Mouse (Mus musculus): ENCODE data around the gene Fam107a.

DNA sequence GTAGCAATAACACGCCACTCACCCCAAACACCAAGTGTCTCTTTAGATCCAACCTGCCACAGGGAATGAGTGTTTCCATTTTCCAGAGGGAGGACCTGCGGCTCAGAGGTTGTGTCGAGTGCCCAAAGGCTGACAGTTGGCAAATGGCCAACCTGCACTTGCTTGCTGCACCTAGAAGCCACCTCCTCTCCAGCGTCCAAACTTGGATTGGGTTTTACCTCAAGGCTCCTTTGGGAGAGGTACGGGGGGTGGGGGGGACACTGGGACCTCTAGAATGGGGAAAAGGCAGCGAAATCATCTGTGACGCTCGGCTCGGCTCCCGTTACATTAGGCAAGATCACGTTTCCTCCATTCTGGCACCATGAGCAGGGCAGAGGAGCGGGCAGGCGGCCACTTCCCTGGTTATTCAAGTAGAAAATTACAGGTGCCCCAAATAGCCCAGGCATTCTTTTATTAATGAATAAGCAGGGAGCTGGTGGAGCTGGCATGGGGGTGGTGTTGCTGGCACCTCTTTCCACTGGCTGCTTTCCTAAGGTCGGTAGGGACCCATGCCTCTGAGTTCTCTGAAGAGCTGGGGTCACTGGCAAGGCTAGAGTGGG is 13.6 kb upstream of the Fam107a start:
- TF ChIP-seq CTCF (IDR thresholded peaks at IDR 0.05; ENCODE audit: borderline replicate concordance, control insufficient read depth, extremely low read depth, insufficient read depth, low read length, poor library complexity), result no peak
- no peak for TF ChIP-seq POLR2A (IDR thresholded peaks at IDR 0.05; ENCODE audit: control insufficient read depth, extremely low read depth, insufficient read depth, low read length, poor library complexity)
